Mouse (Mus musculus) G1E (cell line): ENCODE results near the gene Pnldc1.

Experiments used
- CTCF ChIP-seq: IDR thresholded peaks from 2 replicates; pipeline ENCODE4 v1.5.1; 2012; ENCODE audit warnings: low read depth, low read length, inconsistent platforms, mixed read lengths
- GATA1 ChIP-seq: IDR thresholded peaks from 2 replicates; pipeline ENCODE4 v1.6.1; 2012; ENCODE audit warnings: borderline replicate concordance, low read length, inconsistent platforms, mixed read lengths
- GATA2 ChIP-seq: IDR thresholded peaks from 2 replicates; pipeline ENCODE4 v1.6.1; 2012; ENCODE audit warnings: low read depth, low read length, inconsistent platforms, borderline replicate concordance
- POLR2AphosphoS5 ChIP-seq: IDR thresholded peaks from 2 replicates; pipeline ENCODE4 v1.6.1; 2012; ENCODE audit warnings: low read depth, low read length, inconsistent platforms; ENCODE audit not compliant: insufficient replicate concordance
- TAL1 ChIP-seq: conservative IDR thresholded peaks from 2 replicates; pipeline ENCODE4 v1.6.1; 2012; ENCODE audit warnings: low read depth, low read length, inconsistent platforms, mixed read lengths

GRCm38 (mm10) chr17:12891054-12891453 lies 19.0 kb downstream of the Pnldc1 start:
- no peak for TF ChIP-seq CTCF
- TF ChIP-seq POLR2AphosphoS5 = no peak
- TF ChIP-seq GATA1 = no peak
- no peak for TF ChIP-seq TAL1
- no peak for TF ChIP-seq GATA2
